Mouse (Mus musculus): ENCODE data around the gene Cyp4f37. TPM values are rescaled to one million over a fixed set of nuclear protein-coding genes. Genes with fewer than 3 reads are reported as not detected.

Gene Cyp4f37
- 2.5 TPM for polyA plus RNA-seq (2015; fragmentation: Illumina TruSeq; extraction: RNeasy Lipid Tissue Mini Kit (QIAGEN cat#74804); ENCODE audit: insufficient read depth, low replicate concordance)

DNA sequence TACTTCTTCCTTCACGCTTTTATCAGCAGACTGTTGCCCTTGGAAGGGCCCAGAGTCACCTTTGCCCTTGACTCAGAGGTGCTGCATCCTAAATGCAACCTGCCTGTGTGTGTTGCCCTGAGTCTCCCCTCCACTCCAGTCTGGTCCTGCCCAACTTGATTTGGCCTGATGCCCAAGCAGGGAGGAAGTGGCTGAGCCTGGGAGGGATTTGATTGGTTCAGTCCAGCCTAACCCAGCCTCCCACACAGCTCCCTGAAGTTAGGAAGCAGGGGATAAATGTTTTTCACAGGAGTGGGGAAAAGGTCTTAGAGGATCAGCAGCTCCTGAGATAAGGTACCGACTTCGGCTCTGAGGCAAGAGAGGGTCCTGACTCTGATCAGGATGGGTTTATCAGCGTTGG lies at the start of gene Cyp4f37:
Gene Cyp4f37, plus strand, starts transcription at position 292 of the 400 bp plus-strand sequence.

DNA sequence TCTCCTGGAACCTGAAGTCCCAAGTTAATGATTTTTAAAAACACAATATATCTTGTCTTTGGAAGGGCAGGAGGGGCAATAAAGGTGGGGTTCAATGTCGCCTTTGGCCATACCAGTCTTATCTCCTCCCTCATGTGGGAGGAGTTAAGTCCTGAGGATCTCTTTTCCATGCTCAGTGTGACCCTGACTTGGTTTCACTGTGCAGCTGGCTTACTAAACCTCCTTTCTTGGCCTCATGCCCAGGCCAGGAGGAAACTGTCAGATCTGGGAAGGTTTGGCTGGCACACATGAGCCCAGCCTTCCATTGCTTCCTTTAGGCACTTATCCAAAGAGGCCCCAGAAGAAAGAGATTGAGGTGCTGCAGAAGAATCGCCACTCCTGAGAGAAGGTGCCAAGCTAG lies 37.6 kb downstream of the Cyp4f37 start, which contains the start of gene Cyp4f40:
Gene Cyp4f40, plus strand, starts transcription at position 189 of the 400 bp plus-strand sequence.

DNA sequence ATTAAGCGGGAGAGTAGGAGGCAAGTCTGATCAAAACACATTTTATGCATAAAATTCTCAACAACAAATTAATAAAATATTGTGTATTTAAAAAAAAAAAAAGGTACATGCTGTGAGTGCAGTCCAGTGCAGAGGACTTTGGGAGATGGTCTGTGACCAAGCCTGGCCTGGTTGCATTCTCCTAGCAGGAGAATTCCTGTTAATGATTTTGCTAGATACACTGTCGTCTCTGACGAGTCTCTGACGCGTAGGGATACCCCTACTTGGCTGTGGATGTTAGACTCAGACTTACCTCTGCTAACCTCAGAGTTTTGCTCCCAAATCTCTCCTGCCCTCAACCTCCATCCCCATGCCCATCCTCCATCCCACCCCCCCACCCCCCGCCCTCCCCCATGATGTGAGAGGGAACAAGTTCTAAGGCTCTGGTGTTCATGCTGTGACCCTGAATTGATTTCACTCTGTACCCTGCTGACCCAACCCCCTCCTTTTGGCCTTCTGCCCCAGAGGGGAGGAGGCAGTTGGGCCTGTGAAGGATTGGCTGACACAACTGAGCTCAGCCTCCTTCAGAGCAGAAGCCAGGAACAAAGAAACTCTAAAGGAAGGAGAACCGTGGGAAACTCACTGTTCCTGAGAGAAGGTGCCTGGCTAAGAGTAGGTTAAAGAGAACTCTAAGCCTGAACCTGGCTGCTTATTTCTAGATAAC lies 64.1 kb downstream of the Cyp4f37 start, which contains the start of gene Cyp4f15:
Gene Cyp4f15, plus strand, starts transcription at position 580 of the 703 bp plus-strand sequence.

Other genes starting within 250 kb of the Cyp4f37 start
- gene Wiz, start 231.9 kb upstream of the Cyp4f37 start, polyA plus RNA-seq (2015; fragmentation: Illumina TruSeq; extraction: RNeasy Lipid Tissue Mini Kit (QIAGEN cat#74804); ENCODE audit: insufficient read depth, low replicate concordance): 11.0 TPM
- 232 TPM for gene Rasal3, start 217.7 kb upstream of the Cyp4f37 start, polyA plus RNA-seq (2015; fragmentation: Illumina TruSeq; extraction: RNeasy Lipid Tissue Mini Kit (QIAGEN cat#74804); ENCODE audit: insufficient read depth, low replicate concordance)
- 30.3 TPM for gene Pglyrp2, start 197.1 kb upstream of the Cyp4f37 start, polyA plus RNA-seq (2015; fragmentation: Illumina TruSeq; extraction: RNeasy Lipid Tissue Mini Kit (QIAGEN cat#74804); ENCODE audit: insufficient read depth, low replicate concordance)
- gene Cyp4f39, start 168.6 kb upstream of the Cyp4f37 start, polyA plus RNA-seq (2015; fragmentation: Illumina TruSeq; extraction: RNeasy Lipid Tissue Mini Kit (QIAGEN cat#74804); ENCODE audit: insufficient read depth, low replicate concordance): 0.29 TPM
- gene Cyp4f17, start 115.3 kb upstream of the Cyp4f37 start, polyA plus RNA-seq (2015; fragmentation: Illumina TruSeq; extraction: RNeasy Lipid Tissue Mini Kit (QIAGEN cat#74804); ENCODE audit: insufficient read depth, low replicate concordance): 1.5 TPM
- 57.9 TPM for gene Cyp4f16, start 84.8 kb upstream of the Cyp4f37 start, polyA plus RNA-seq (2015; fragmentation: Illumina TruSeq; extraction: RNeasy Lipid Tissue Mini Kit (QIAGEN cat#74804); ENCODE audit: insufficient read depth, low replicate concordance)
- not detected for gene Cyp4f40, start 37.6 kb downstream of the Cyp4f37 start, polyA plus RNA-seq (2015; fragmentation: Illumina TruSeq; extraction: RNeasy Lipid Tissue Mini Kit (QIAGEN cat#74804); ENCODE audit: insufficient read depth, low replicate concordance)
- not detected for gene Cyp4f15, start 64.3 kb downstream of the Cyp4f37 start, polyA plus RNA-seq (2015; fragmentation: Illumina TruSeq; extraction: RNeasy Lipid Tissue Mini Kit (QIAGEN cat#74804); ENCODE audit: insufficient read depth, low replicate concordance)
- 82.0 TPM for gene Zfp871, start 167.0 kb downstream of the Cyp4f37 start, polyA plus RNA-seq (2015; fragmentation: Illumina TruSeq; extraction: RNeasy Lipid Tissue Mini Kit (QIAGEN cat#74804); ENCODE audit: insufficient read depth, low replicate concordance)
- 1.0 TPM for gene Zfp811, start 188.6 kb downstream of the Cyp4f37 start, polyA plus RNA-seq (2015; fragmentation: Illumina TruSeq; extraction: RNeasy Lipid Tissue Mini Kit (QIAGEN cat#74804); ENCODE audit: insufficient read depth, low replicate concordance)
- gene Zfp799, start 209.0 kb downstream of the Cyp4f37 start, polyA plus RNA-seq (2015; fragmentation: Illumina TruSeq; extraction: RNeasy Lipid Tissue Mini Kit (QIAGEN cat#74804); ENCODE audit: insufficient read depth, low replicate concordance): 11.3 TPM